Mouse (Mus musculus) midbrain, embryonic 15.5 days (tissue): ENCODE results near the gene Racgap1. TPM values are rescaled to one million over a fixed set of nuclear protein-coding genes. Genes with fewer than 3 reads are reported as not detected.

Experiments used
- ATAC-seq: fragments of 200-750 bp; cut with Nextera tagmentation; replicated peaks from 2 replicates; pipeline ENCODE4 v1.8.0; 2017; ENCODE audit warnings: moderate TSS enrichment
- H3K27ac ChIP-seq: fragments of 300-500 bp; sonication (generic); 2 replicates; pipeline ENCODE4 v1.5.1; 2015; ENCODE audit warnings: mild to moderate bottlenecking, inconsistent platforms
- H3K27me3 ChIP-seq: fragments of 300-500 bp; sonication (generic); replicated peaks from 2 replicates; pipeline ENCODE4 v1.6.1; 2015; ENCODE audit warnings: inconsistent platforms
- H3K36me3 ChIP-seq: fragments of 300-500 bp; sonication (generic); replicated peaks from 2 replicates; pipeline ENCODE4 v1.6.1; 2015; ENCODE audit warnings: inconsistent platforms
- H3K4me1 ChIP-seq: fragments of 300-500 bp; sonication (generic); 2 replicates; pipeline ENCODE4 v1.6.1; 2015; ENCODE audit warnings: inconsistent platforms
- H3K4me2 ChIP-seq: fragments of 300-500 bp; sonication (generic); 2 replicates; pipeline ENCODE4 v1.6.1; 2015; ENCODE audit warnings: inconsistent platforms, mild to moderate bottlenecking, moderate library complexity
- H3K4me3 ChIP-seq: fragments of 300-500 bp; sonication (generic); 2 replicates; pipeline ENCODE4 v1.5.1; 2015; ENCODE audit warnings: mild to moderate bottlenecking, inconsistent platforms
- H3K9ac ChIP-seq: fragments of 300-500 bp; sonication (generic); 2 replicates; pipeline ENCODE4 v1.6.1; 2015; ENCODE audit warnings: mild to moderate bottlenecking, inconsistent platforms
- H3K9me3 ChIP-seq: fragments of 300-500 bp; sonication (generic); 2 replicates; pipeline ENCODE4 v1.6.1; 2016; ENCODE audit warnings: inconsistent platforms
- WGBS: fragments of 180-500 bp; shearing (Covaris S2); methylation state at CpG from one replicate; pipeline ENCODE4 v1.1.7; 2015; ENCODE audit warnings: mixed read lengths; 5-methylcytosine and 5-hydroxymethylcytosine counted together
- polyA plus RNA-seq: library from polyadenylated mRNA; unstranded; fragments of >200 nt; fragmentation: Nextera tagmentation; extraction: Ambion mirVana; gene quantifications from 2 replicates; pipeline ENCODE4 v1.2.1, GENCODE M21; 2015

Racgap1 gene
- polyA plus RNA-seq, 1 experiment from 2014 or later = 49.0 TPM

DNA sequence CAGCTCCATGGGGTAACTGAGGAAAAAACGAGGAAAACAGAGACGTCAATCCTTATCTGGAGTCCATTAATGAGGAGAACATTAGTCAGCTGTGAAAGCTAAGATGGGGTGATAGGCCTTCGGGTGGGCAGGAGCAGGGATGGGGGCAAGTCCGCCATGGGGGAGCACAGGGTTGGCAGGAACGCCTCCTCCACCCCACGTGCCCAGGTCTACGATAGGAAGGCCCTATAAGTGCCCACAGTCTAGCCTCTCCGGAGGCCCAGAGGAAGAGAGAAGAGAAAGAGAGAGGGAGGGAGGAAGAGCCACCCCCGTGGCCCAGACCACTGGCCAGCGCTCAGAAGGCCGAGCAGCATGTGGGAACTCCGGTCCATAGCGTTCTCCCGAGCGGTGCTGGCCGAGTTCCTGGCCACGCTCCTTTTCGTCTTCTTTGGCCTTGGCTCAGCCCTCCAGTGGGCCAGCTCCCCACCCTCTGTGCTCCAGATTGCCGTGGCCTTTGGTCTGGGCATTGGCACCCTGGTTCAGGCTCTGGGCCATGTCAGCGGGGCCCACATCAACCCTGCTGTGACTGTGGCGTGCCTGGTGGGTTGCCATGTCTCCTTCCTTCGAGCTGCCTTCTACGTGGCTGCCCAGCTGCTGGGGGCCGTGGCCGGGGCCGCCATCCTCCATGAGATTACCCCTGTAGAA lies 72.5 kb downstream of the Racgap1 start, which contains the start of gene Aqp2:
Gene Aqp2, plus strand, starts transcription at position 254 of the 684 bp plus-strand sequence.
- H3K27ac ChIP-seq = no peak within 1 kb of the TSS
- WGBS = 80% methylated on average over 26 of the region's 26 CpGs
- no peak for ATAC-seq
- H3K4me3 ChIP-seq = no peak within 1 kb of the TSS
- no peaks in the 10 kb centered on the region for H3K36me3 ChIP-seq
- H3K9me3 ChIP-seq = no peaks in the 10 kb centered on the region
- H3K27me3 ChIP-seq = peaks cover 24% of the 10 kb centered on the region
- H3K4me1 ChIP-seq = peaks cover 10% of the 10 kb centered on the region
- H3K9ac ChIP-seq = no peak within 1 kb of the TSS
- no peak within 1 kb of the TSS for H3K4me2 ChIP-seq

Other genes starting within 250 kb of the Racgap1 start
- 13.4 and 15.6 TPM in 2 replicates for gene Nckap5l, start 193.9 kb downstream of the Racgap1 start, polyA plus RNA-seq
- 21.5 and 23.0 TPM in 2 replicates for gene Bcdin3d, start 176.9 kb downstream of the Racgap1 start, polyA plus RNA-seq
- 41.0 and 45.9 TPM in 2 replicates for gene Faim2, start 123.5 kb downstream of the Racgap1 start, polyA plus RNA-seq
- not detected in 2 replicates for gene Aqp2, start 72.6 kb downstream of the Racgap1 start, polyA plus RNA-seq
- gene Aqp5, start 60.9 kb downstream of the Racgap1 start, polyA plus RNA-seq = 1.3 and 1.4 TPM in 2 replicates
- 0.41 and 0.49 TPM in 2 replicates for gene Aqp6, start 50.3 kb downstream of the Racgap1 start, polyA plus RNA-seq
- gene Asic1, start 18.7 kb upstream of the Racgap1 start, polyA plus RNA-seq = 64.0 and 65.9 TPM in 2 replicates
- gene Smarcd1, start 50.5 kb upstream of the Racgap1 start, polyA plus RNA-seq = 114 and 119 TPM in 2 replicates
- gene Gm17349, start 53.8 kb upstream of the Racgap1 start, polyA plus RNA-seq = not detected in 2 replicates
- 1.5 and 1.8 TPM in 2 replicates for gene Gpd1, start 65.9 kb upstream of the Racgap1 start, polyA plus RNA-seq
- 150 and 157 TPM in 2 replicates for gene Cox14, start 74.0 kb upstream of the Racgap1 start, polyA plus RNA-seq
- 77.3 and 79.9 TPM in 2 replicates for gene Cers5, start 121.2 kb upstream of the Racgap1 start, polyA plus RNA-seq
- gene Lima1, start 223.8 kb upstream of the Racgap1 start, polyA plus RNA-seq = 13.9 and 14.2 TPM in 2 replicates